Mouse (Mus musculus): Measurements from ENCODE around the gene Spns2.
"Not testable (repeated sequence)": the region's sequence is repeated elsewhere in the genome, so short reads cannot be mapped to it uniquely, and the experiment has no call there.

Gene Spns2

DNA sequence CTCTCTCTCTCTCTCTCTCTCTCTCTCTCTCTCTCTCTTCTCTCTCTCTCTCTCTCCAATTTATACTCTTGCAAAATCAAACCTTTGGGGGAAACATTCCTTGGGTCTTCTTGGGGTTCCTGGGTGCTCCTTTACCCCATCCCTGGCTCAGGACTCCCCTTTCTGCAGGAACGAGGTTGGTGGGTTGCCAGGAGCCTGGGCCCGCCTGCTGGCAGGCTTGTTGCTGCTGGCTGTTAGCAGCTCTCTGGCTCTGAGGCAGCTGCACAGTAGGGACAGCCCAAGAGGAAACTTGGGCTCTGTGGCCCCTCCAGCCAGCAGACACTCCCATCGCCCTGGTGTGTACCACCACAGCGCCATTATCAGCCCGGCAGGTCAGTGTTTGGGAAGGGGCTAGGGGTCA is 53.4 kb downstream of the Spns2 start:
- no peak for DNase-seq (ENCODE audit: low spot score)

- no peak for DNase-seq (ENCODE audit: low spot score)
Observed at GRCm38 (mm10) chr11:72435694-72436045, 54.0 kb downstream of the Spns2 start.

DNA sequence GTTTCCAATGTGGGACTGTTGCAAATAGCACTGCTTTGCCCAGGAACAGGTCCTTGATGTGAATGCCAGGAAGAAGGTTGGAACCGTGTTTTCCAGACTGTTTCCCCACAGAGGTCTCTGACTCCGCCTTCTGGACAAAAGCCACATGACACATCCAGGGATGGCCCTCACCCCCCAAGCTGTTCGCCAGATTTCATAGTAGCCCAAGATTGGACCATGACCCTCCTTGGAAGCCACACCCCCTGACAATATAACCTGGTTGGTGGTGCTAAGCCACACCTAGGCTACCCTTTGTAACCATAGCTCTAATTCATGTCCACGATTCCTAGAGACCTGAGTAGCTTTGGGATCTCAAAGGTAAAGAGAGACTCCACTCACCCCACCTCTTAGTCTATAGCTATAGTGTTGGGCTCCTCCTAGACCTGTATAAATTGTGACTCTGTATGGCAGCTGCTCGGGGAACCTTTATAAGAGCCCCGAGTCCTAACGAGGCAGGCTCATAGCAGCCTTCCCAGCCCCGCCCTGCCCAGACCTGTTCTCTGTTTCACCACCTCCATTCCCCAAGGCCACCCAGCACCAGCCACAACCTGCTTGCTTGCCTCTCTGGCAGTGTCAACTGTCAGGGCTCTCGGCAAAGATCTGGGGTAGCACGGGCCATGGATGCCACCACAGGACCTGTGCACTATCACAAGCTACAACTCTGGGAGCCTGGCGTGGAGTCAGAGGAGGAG is 54.6 kb downstream of the Spns2 start, which contains the start of gene Ggt6:
Ggt6 (plus strand) TSS at position 564 of the 731 bp plus-strand sequence.
- DNase-seq (ENCODE audit: low spot score) = no peak

GRCm38 (mm10) chr11:72430311-72431068 is 59.2 kb downstream of the Spns2 start:
- not testable (repeated sequence) for DNase-seq (ENCODE audit: low spot score)

- DNase-seq (ENCODE audit: low spot score) = peak; percentile 87
Observed at GRCm38 (mm10) chr11:72429288-72429690, 60.4 kb downstream of the Spns2 start.

DNA sequence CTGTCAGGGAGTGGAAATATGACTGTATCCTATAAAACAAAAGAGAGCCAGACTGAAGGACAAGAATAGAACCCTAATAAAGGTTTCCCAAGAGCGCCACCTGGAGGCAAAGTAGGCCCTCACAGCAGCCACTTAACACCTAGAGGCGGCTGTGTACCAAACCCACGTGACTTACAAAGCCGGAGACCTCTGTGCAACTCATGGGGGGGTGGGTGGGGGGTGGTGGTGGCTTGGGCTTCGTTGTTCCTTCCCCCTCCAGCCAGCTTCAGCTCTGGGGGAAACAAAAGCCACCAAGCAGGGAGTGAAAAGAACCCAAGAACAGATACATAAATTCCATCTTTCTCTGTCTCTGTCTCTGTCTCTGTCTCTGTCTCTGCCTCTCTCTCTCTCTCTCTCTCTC is 61.0 kb downstream of the Spns2 start:
- peak; percentile 74 for DNase-seq (ENCODE audit: low spot score)

DNA sequence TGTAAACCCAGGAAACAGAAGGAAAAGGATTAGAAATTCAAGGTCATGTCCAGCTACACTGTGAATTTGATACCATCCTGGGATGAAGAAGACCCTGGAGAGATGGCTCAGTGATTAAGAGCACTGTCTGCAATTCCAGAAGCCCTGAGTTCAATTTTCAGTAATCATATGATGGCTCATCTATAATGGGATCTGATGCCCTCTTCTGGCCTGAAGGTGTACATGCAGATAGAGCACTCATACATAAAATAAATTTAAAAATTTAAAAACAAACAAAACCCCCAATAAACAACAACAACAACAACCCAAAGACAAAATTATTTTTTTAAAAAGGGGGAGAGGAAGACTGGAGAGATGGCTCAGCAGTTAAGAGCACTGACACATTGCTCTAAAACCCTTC is 62.8 kb downstream of the Spns2 start:
- no peak for DNase-seq (ENCODE audit: low spot score)

DNA sequence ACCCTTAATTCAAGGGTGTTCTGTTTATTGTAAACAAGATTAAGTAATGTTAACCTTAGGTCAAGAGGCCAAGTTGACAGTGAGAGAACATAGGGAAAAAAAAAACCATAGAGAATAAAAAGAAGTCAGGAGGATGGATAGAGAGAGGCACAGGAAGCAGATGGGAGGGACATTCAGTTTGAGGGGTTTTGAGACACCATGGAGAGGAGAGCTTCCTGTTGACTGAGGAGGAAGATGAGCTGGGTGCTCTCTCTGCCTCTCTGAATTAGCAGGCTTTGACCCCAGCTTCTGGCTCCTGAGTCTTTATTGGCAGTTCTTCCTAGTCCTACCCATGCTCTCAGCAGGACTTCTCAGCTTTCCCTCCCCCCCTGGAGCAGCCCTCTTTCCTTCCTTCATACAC is 64.5 kb downstream of the Spns2 start:
- no peak for DNase-seq (ENCODE audit: low spot score)

- no peak for DNase-seq (ENCODE audit: low spot score)
Observed at GRCm38 (mm10) chr11:72423686-72424085, 66.0 kb downstream of the Spns2 start.

- no peak for DNase-seq (ENCODE audit: low spot score)
Observed at GRCm38 (mm10) chr11:72421518-72422278, 68.0 kb downstream of the Spns2 start.

DNA sequence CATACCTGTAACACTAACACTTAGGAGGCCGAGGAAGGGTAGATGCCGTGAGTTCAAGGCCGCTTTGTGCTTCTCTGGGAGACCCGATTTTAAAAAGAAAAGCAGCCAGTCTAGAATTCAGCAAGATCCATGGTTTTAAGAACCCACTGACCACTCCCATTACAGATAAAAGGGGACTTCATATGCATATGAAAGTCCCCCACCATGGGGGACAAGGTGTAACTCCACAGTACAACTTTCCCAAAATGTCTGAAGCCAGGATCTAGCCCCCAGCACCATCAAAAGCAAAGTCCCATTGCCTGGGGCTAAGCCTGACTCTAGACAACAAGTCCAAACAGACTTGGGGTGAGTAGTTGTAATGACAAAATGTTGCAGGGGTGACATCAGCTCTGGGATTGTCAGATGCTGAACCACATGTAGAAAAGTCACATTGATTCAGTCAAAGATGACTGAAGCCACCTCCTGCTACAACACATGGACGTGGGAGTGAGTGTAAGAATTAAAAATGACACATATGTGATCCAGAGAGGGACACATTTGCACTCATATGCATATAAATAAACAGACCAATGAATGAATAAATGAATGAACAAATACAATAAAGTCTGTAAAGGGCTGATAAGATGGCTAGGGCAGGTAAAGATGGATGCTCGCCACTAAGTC is 69.1 kb downstream of the Spns2 start:
- peak; percentile 55 for DNase-seq (ENCODE audit: low spot score)

DNA sequence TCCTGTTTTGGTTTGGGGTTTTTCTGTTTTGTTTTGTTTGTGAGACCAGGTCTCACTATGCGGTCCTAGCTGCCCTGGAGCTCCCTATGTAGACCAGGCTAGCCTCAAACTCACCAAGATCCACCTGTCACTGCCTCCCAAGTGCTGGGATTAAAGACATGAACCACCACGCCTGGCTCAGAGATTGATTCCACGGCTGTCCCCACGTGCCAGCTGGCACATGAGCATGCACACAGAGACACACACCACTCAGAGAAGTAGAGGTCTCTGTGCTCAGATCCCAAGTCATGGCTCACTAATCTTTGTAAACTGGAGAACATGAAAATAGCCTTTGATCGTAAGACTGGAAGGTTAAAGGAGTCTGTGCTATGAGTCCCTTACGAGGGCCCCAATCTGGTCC is 70.7 kb downstream of the Spns2 start:
- DNase-seq (ENCODE audit: low spot score) = no peak

- DNase-seq (ENCODE audit: low spot score) = no peak
Observed at GRCm38 (mm10) chr11:72418227-72418626, 71.5 kb downstream of the Spns2 start.

DNA sequence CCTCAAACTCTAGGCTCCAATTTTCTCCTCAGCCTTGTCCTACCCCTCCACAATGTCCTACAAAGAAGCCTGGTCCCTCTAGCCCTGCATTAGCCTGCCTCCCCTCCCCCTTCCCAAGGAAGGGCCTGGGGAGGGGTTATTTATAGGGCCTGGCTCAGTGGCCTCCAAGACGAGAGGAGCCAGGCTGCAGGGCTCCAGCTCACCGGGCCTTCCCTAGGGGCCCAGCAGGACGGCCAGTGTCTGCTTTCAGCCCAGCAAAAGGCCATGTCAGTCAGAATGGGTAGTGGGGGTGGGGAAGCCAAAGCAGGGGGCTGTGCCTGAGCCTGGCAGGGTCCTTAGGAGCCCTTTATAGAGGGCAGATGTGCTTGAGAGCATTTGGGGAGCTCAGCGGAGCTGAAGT is 72.3 kb downstream of the Spns2 start:
- DNase-seq (ENCODE audit: low spot score) = no peak

DNA sequence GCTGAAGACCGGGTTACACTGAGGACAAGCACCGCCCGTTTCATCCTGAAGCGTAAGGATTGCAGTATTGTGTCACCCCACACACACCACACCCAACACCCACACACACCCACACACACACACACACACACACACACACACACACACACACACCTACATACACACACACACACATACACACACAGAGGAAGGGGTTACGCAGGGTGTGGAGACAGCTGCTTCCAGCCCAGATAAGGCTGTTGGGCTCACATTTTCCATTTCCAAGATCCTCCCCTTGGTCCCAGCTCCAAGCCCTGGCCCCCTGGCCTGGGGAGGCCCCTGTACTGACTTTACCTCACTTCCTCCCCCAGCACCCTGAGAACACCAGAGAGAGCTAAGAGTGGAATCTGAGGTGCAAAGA is 73.0 kb downstream of the Spns2 start:
- no peak for DNase-seq (ENCODE audit: low spot score)

- no peak for DNase-seq (ENCODE audit: low spot score)
Observed at GRCm38 (mm10) chr11:72415155-72415554, 74.5 kb downstream of the Spns2 start.

- no peak for DNase-seq (ENCODE audit: low spot score)
Observed at GRCm38 (mm10) chr11:72413601-72414190, 76.0 kb downstream of the Spns2 start.

- DNase-seq (ENCODE audit: low spot score) = no peak
Observed at GRCm38 (mm10) chr11:72413016-72413415, 76.7 kb downstream of the Spns2 start.

- DNase-seq (ENCODE audit: low spot score) = no peak
Observed at GRCm38 (mm10) chr11:72411945-72412344, 77.8 kb downstream of the Spns2 start.

GRCm38 (mm10) chr11:72411093-72411921 is 78.4 kb downstream of the Spns2 start, which contains the start of gene Smtnl2:
Gene Smtnl2, minus strand, starts transcription at chr11:72411713.
- DNase-seq (ENCODE audit: low spot score) = no peak

Measured in layer of hippocampus, adult 9-10 months (tissue).